Mouse (Mus musculus): ENCODE results near the gene Lrrc45. TPM values are rescaled to one million over a fixed set of nuclear protein-coding genes. Genes with fewer than 3 reads are reported as not detected.

Lrrc45 gene
- polyA plus RNA-seq, 1 experiment from 2014 or later, result 47.8 TPM

GRCm38 (mm10) chr11:120693461-120693860, 20.3 kb upstream of the Lrrc45 start:
- no peak overlapping the region for H3K4me3 ChIP-seq (ENCODE audit: low read depth, low read length)
- H3K4me1 ChIP-seq (ENCODE audit: control insufficient read depth, insufficient read depth, low read length), result peaks cover 31% of the 10 kb centered on the region
- 79% methylated on average over 3 of the region's 3 CpGs for WGBS
- no peak overlapping the region for H3K9ac ChIP-seq (ENCODE audit: low read length)
- ATAC-seq (ENCODE audit: insufficient number of reproducible peaks, low FRiP score, low TSS enrichment, low read depth) (no peak), DNase-seq (ENCODE audit: low spot score) (no peak)
- no peak overlapping the region for H3K27ac ChIP-seq (replicated peaks; ENCODE audit: low read depth, low read length)
- peaks cover 5% of the 10 kb centered on the region; the same call in 1 of the 2 replicates for H3K36me3 ChIP-seq (ENCODE audit: control insufficient read depth, insufficient read depth, low read length)
- no peaks in the 10 kb centered on the region for H3K27me3 ChIP-seq (ENCODE audit: control insufficient read depth, insufficient read depth, low read length)
- no peak overlapping the region for H3K4me2 ChIP-seq (ENCODE audit: low read depth, severe bottlenecking)
- H3K9me3 ChIP-seq (ENCODE audit: control insufficient read depth, low read length), result no peaks in the 10 kb centered on the region

GRCm38 (mm10) chr11:120695184-120695583, 18.5 kb upstream of the Lrrc45 start:
- no peaks in the 10 kb centered on the region for H3K9me3 ChIP-seq (ENCODE audit: control insufficient read depth, low read length)
- no peak overlapping the region for H3K4me3 ChIP-seq (ENCODE audit: low read depth, low read length)
- no peak overlapping the region; the same call in 1 of the 2 replicates for H3K9ac ChIP-seq (ENCODE audit: low read length)
- 2% methylated on average over 4 of the region's 4 CpGs for WGBS
- H3K36me3 ChIP-seq (ENCODE audit: control insufficient read depth, insufficient read depth, low read length), result peaks cover 10% of the 10 kb centered on the region; the same call in 1 of the 2 replicates
- H3K27me3 ChIP-seq (ENCODE audit: control insufficient read depth, insufficient read depth, low read length), result no peaks in the 10 kb centered on the region
- peak overlapping the region; percentile 86 for H3K27ac ChIP-seq (replicated peaks; ENCODE audit: low read depth, low read length)
- peaks cover 31% of the 10 kb centered on the region for H3K4me1 ChIP-seq (ENCODE audit: control insufficient read depth, insufficient read depth, low read length)
- peak overlapping the region; percentile 15 for H3K4me2 ChIP-seq (ENCODE audit: low read depth, severe bottlenecking)
- DNase-seq (ENCODE audit: low spot score), result peak; percentile 67
- ATAC-seq (ENCODE audit: insufficient number of reproducible peaks, low FRiP score, low TSS enrichment, low read depth), result peak; percentile 66

DNA sequence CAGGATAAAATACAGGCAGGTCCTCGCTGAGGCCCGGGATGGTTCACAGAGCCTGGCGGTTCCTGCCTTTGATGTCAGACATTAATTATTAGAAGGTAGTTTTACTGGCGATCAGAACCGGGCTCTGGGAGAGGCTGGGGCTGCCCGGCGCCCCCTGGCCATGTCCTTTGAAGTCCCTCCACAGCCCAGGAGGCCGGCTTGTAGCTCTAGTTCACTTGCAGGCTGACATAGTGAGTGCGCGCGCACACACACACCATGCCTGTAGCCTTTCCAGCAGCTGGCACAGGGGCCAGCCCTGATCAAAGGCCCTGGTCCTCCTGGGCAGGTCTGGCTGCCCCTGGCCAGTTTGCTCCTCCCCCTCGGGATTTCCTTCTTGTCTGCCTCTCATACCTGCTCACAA, 18.1 kb upstream of the Lrrc45 start:
- ATAC-seq (ENCODE audit: insufficient number of reproducible peaks, low FRiP score, low TSS enrichment, low read depth) (peak; percentile 80), DNase-seq (ENCODE audit: low spot score) (peak; percentile 85)
- Histone ChIP-seq H3K4me1 (ENCODE audit: control insufficient read depth, insufficient read depth, low read length) (peaks cover 31% of the 10 kb centered on the region), H3K4me2 (ENCODE audit: low read depth, severe bottlenecking) (peak overlapping the region; percentile 15; the same call in 1 of the 2 replicates), H3K4me3 (ENCODE audit: low read depth, low read length) (no peak overlapping the region), H3K27me3 (ENCODE audit: control insufficient read depth, insufficient read depth, low read length) (no peaks in the 10 kb centered on the region), H3K36me3 (ENCODE audit: control insufficient read depth, insufficient read depth, low read length) (peaks cover 12% of the 10 kb centered on the region; the same call in 1 of the 2 replicates), H3K9me3 (ENCODE audit: control insufficient read depth, low read length) (no peaks in the 10 kb centered on the region), H3K27ac (replicated peaks; ENCODE audit: low read depth, low read length) (peak overlapping the region; percentile 86), H3K9ac (ENCODE audit: low read length) (no peak overlapping the region; the same call in 1 of the 2 replicates)
- WGBS, result 7% methylated on average over 12 of the region's 12 CpGs

- H3K36me3 ChIP-seq (ENCODE audit: control insufficient read depth, insufficient read depth, low read length), result peaks cover 14% of the 10 kb centered on the region; the same call in 1 of the 2 replicates
- H3K27ac ChIP-seq (replicated peaks; ENCODE audit: low read depth, low read length), result peak overlapping the region; percentile 86
- WGBS, result 93% methylated on average over 6 of the region's 6 CpGs
- DNase-seq (ENCODE audit: low spot score) (no peak), ATAC-seq (ENCODE audit: insufficient number of reproducible peaks, low FRiP score, low TSS enrichment, low read depth) (no peak)
- H3K9me3 ChIP-seq (ENCODE audit: control insufficient read depth, low read length), result no peaks in the 10 kb centered on the region
- no peak overlapping the region for H3K9ac ChIP-seq (ENCODE audit: low read length)
- H3K4me3 ChIP-seq (ENCODE audit: low read depth, low read length), result no peak overlapping the region
- H3K4me2 ChIP-seq (ENCODE audit: low read depth, severe bottlenecking), result no peak overlapping the region
- peaks cover 31% of the 10 kb centered on the region for H3K4me1 ChIP-seq (ENCODE audit: control insufficient read depth, insufficient read depth, low read length)
- no peaks in the 10 kb centered on the region for H3K27me3 ChIP-seq (ENCODE audit: control insufficient read depth, insufficient read depth, low read length)
Observed at GRCm38 (mm10) chr11:120696568-120696967, 17.2 kb upstream of the Lrrc45 start.

DNA sequence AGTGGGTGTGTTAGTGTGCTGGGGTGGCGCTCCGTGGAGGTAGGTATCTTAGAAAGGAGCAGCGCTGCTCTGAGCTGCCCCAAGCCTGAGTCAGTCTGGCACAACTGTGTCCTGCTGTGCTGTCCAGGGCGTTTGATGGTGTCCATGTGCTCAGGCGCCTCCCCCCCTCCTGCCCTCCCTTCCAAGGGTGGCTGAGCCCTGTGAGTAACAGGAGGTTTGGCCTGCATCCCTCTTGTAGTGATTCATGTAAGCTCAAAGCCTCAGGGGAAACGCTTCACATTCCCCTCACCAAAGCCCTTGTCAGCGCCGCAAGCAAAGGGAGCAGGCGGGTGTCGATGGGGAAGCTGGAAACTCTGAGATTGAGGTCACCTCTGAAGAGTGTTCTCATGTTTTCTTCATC, 16.0 kb upstream of the Lrrc45 start:
- 35% methylated on average over 10 of the region's 10 CpGs for WGBS
- Histone ChIP-seq H3K4me2 (ENCODE audit: low read depth, severe bottlenecking) (no peak overlapping the region), H3K27me3 (ENCODE audit: control insufficient read depth, insufficient read depth, low read length) (no peaks in the 10 kb centered on the region), H3K9me3 (ENCODE audit: control insufficient read depth, low read length) (no peaks in the 10 kb centered on the region), H3K4me3 (ENCODE audit: low read depth, low read length) (no peak overlapping the region), H3K27ac (replicated peaks; ENCODE audit: low read depth, low read length) (peak overlapping the region; percentile 45), H3K9ac (ENCODE audit: low read length) (no peak overlapping the region; the same call in 1 of the 2 replicates), H3K36me3 (ENCODE audit: control insufficient read depth, insufficient read depth, low read length) (peaks cover 14% of the 10 kb centered on the region; the same call in 1 of the 2 replicates), H3K4me1 (ENCODE audit: control insufficient read depth, insufficient read depth, low read length) (peaks cover 31% of the 10 kb centered on the region)
- ATAC-seq (ENCODE audit: insufficient number of reproducible peaks, low FRiP score, low TSS enrichment, low read depth), result no peak
- DNase-seq (ENCODE audit: low spot score), result no peak

DNA sequence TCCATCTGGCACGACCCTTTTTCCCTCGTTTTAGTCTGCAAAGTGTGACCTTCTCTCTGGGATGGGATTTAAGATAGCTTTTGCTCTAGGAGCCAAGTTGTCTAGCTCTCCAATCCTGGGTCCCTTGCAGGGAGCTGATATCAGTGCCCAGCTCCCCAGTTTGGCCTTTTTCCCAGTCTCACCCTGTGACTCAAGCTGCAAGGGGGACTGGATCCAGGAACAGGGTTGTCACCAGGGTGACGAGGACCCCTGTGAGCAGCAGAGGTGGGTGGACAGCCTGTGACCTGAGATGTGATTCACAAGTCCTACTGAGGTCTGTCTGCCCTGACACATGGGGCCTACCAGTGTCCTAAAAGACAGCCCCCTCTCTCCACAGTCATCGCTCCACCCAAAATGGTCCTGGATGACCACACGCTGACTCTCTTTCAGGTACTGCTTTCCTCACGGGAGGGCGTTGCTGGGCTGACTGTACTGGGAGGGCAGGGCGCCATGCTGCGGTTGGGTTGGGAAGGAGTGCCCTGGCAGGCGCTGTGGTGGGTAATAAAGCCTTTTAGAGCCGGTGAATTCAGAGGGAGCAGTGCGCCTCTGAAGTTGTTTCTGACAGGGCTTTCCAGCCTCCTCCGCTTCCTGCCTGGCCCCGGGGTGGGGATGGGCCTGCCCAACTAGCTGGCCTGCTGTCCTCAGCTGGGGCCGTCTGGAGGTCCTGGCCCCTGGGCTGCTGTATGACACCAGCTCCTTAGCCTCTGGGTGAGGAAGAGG, 9.8 kb upstream of the Lrrc45 start:
- H3K4me3 ChIP-seq (ENCODE audit: low read depth, low read length), result peak overlapping the region; percentile 1; the same call in 1 of the 2 replicates
- WGBS, result 16% methylated on average over 15 of the region's 15 CpGs
- peaks cover 12% of the 10 kb centered on the region; the same call in 1 of the 2 replicates for H3K36me3 ChIP-seq (ENCODE audit: control insufficient read depth, insufficient read depth, low read length)
- peak overlapping the region; percentile 81 for H3K27ac ChIP-seq (replicated peaks; ENCODE audit: low read depth, low read length)
- ATAC-seq (ENCODE audit: insufficient number of reproducible peaks, low FRiP score, low TSS enrichment, low read depth), result no peak
- H3K9me3 ChIP-seq (ENCODE audit: control insufficient read depth, low read length), result no peaks in the 10 kb centered on the region
- peak; percentile 49 for DNase-seq (ENCODE audit: low spot score)
- peak overlapping the region; percentile 7; the same call in 1 of the 2 replicates for H3K4me2 ChIP-seq (ENCODE audit: low read depth, severe bottlenecking)
- H3K9ac ChIP-seq (ENCODE audit: low read length), result peak overlapping the region; percentile 31
- H3K4me1 ChIP-seq (ENCODE audit: control insufficient read depth, insufficient read depth, low read length), result peaks cover 48% of the 10 kb centered on the region
- no peaks in the 10 kb centered on the region for H3K27me3 ChIP-seq (ENCODE audit: control insufficient read depth, insufficient read depth, low read length)

GRCm38 (mm10) chr11:120704486-120705325, 9.0 kb upstream of the Lrrc45 start:
- Histone ChIP-seq H3K9ac (ENCODE audit: low read length) (peak overlapping the region; percentile 31), H3K4me3 (ENCODE audit: low read depth, low read length) (no peak overlapping the region), H3K27me3 (ENCODE audit: control insufficient read depth, insufficient read depth, low read length) (no peaks in the 10 kb centered on the region), H3K36me3 (ENCODE audit: control insufficient read depth, insufficient read depth, low read length) (peaks cover 9% of the 10 kb centered on the region; the same call in 1 of the 2 replicates), H3K4me1 (ENCODE audit: control insufficient read depth, insufficient read depth, low read length) (peaks cover 48% of the 10 kb centered on the region), H3K9me3 (ENCODE audit: control insufficient read depth, low read length) (no peaks in the 10 kb centered on the region), H3K27ac (replicated peaks; ENCODE audit: low read depth, low read length) (peak overlapping the region; percentile 81), H3K4me2 (ENCODE audit: low read depth, severe bottlenecking) (peak overlapping the region; percentile 25; the same call in 1 of the 2 replicates)
- ATAC-seq (ENCODE audit: insufficient number of reproducible peaks, low FRiP score, low TSS enrichment, low read depth), result no peak
- 8% methylated on average over 8 of the region's 8 CpGs for WGBS
- peak; percentile 54 for DNase-seq (ENCODE audit: low spot score)

- ATAC-seq (ENCODE audit: insufficient number of reproducible peaks, low FRiP score, low TSS enrichment, low read depth), result no peak
- no peak overlapping the region for H3K4me3 ChIP-seq (ENCODE audit: low read depth, low read length)
- peaks cover 48% of the 10 kb centered on the region for H3K4me1 ChIP-seq (ENCODE audit: control insufficient read depth, insufficient read depth, low read length)
- H3K9me3 ChIP-seq (ENCODE audit: control insufficient read depth, low read length), result no peaks in the 10 kb centered on the region
- H3K27me3 ChIP-seq (ENCODE audit: control insufficient read depth, insufficient read depth, low read length), result no peaks in the 10 kb centered on the region
- peaks cover 4% of the 10 kb centered on the region; the same call in 1 of the 2 replicates for H3K36me3 ChIP-seq (ENCODE audit: control insufficient read depth, insufficient read depth, low read length)
- 55% methylated on average over 5 of the region's 5 CpGs for WGBS
- H3K27ac ChIP-seq (replicated peaks; ENCODE audit: low read depth, low read length), result peak overlapping the region; percentile 89; the same call in 1 of the 2 replicates
- no peak overlapping the region for H3K9ac ChIP-seq (ENCODE audit: low read length)
- no peak for DNase-seq (ENCODE audit: low spot score)
- no peak overlapping the region for H3K4me2 ChIP-seq (ENCODE audit: low read depth, severe bottlenecking)
Observed at GRCm38 (mm10) chr11:120706120-120706519, 7.6 kb upstream of the Lrrc45 start.
